Mouse (Mus musculus) ZHBTc4 (cell line): ENCODE data around the gene Slco4c1.

Experiments used
- DNase-seq: peaks from one replicate; pipeline ENCODE4 v3.0.0-alpha.2; 2011; ENCODE audit warnings: low read depth, low spot score

The Slco4c1 gene

GRCm38 (mm10) chr1:96770283-96770682 is 101.7 kb downstream of the Slco4c1 start:
- DNase-seq, result no peak

GRCm38 (mm10) chr1:96768264-96768663 is 103.7 kb downstream of the Slco4c1 start:
- no peak for DNase-seq

- no peak for DNase-seq
These were observed 105.4 kb downstream of the Slco4c1 start for GRCm38 (mm10) chr1:96766535-96766934.
